Mouse (Mus musculus) CH12.LX (cell line): ENCODE measurements around the gene Trim56. TPM values are rescaled to one million over a fixed set of nuclear protein-coding genes. Genes with fewer than 3 reads are reported as not detected.

ENCODE experiments used
- DNase-seq: peaks from one replicate; pipeline ENCODE4 v3.0.0-alpha.2; 2013; ENCODE audit errors: extremely low read depth
- H3K27ac ChIP-seq: 2 replicates; pipeline ENCODE4 v1.5.1; 2012; ENCODE audit warnings: low read depth, mild to moderate bottlenecking, control low read depth, moderate library complexity; ENCODE audit not compliant: insufficient read depth
- H3K27me3 ChIP-seq: replicated peaks from 2 replicates; pipeline ENCODE3; 2012; ENCODE audit warnings: inconsistent platforms
- H3K36me3 ChIP-seq, 2 experiments: replicated peaks in 1 of 2; 2 replicates each; pipeline versions ENCODE3 to v1.6.1; 2012; ENCODE audit warnings: inconsistent platforms in 1 of 2, low read length in 1 of 2, mild to moderate bottlenecking in 1 of 2, mixed read lengths in 1 of 2, moderate library complexity in 1 of 2; ENCODE audit not compliant: control insufficient read depth in 1 of 2, insufficient read depth in 1 of 2
- H3K4me1 ChIP-seq, 2 experiments: 2 replicates each; pipeline ENCODE4 v1.6.1; 2012; ENCODE audit warnings: inconsistent platforms in 1 of 2, moderate library complexity in 1 of 2; ENCODE audit not compliant: insufficient read depth in 2 of 2, control insufficient read depth in 1 of 2
- H3K4me2 ChIP-seq: 2 replicates; pipeline ENCODE4 v1.6.1; 2012; ENCODE audit warnings: low read depth, mild to moderate bottlenecking, control low read depth; ENCODE audit not compliant: poor library complexity, insufficient read depth, severe bottlenecking
- H3K4me3 ChIP-seq, 3 experiments: fragments of 150-350 bp in 1 of 3; sonication (generic) in 1 of 3; replicated peaks in 1 of 3; 2 replicates each; pipeline versions ENCODE3 to v1.5.1; 2011 to 2012; ENCODE audit warnings: low read depth in 2 of 3, low read length in 2 of 3, mild to moderate bottlenecking in 2 of 3, moderate library complexity in 2 of 3, control low read depth in 1 of 3, improper control_type of control experiment in 1 of 3, inconsistent platforms in 1 of 3, mixed read lengths in 1 of 3; ENCODE audit not compliant: poor library complexity in 1 of 3
- H3K79me2 ChIP-seq: replicated peaks from 2 replicates; pipeline ENCODE4 v1.6.1; 2012; ENCODE audit warnings: mild to moderate bottlenecking, moderate library complexity; ENCODE audit not compliant: control insufficient read depth, poor library complexity, insufficient read depth, severe bottlenecking; ENCODE audit errors: extremely low read depth
- H3K9ac ChIP-seq: 2 replicates; pipeline ENCODE4 v1.6.1; 2012; ENCODE audit warnings: low read depth, mild to moderate bottlenecking, control low read depth, moderate library complexity; ENCODE audit not compliant: insufficient read depth
- H3K9me3 ChIP-seq: replicated peaks from 2 replicates; pipeline ENCODE3; 2012; ENCODE audit warnings: low read length, inconsistent platforms, mixed read lengths
- CHD1 ChIP-seq: IDR thresholded peaks from 2 replicates; pipeline ENCODE4 v1.6.1; 2012; ENCODE audit warnings: low read depth, low read length, improper control_type of control experiment, inconsistent platforms
- CHD2 ChIP-seq: IDR thresholded peaks from 2 replicates; pipeline ENCODE4 v1.6.1; 2011; ENCODE audit warnings: low read length, improper control_type of control experiment
- HCFC1 ChIP-seq: IDR thresholded peaks from 2 replicates; pipeline ENCODE4 v1.6.1; 2012; ENCODE audit warnings: low read depth, mild to moderate bottlenecking, inconsistent platforms, low read length, improper control_type of control experiment
- IRF4 ChIP-seq: IDR thresholded peaks from 2 replicates; pipeline ENCODE4 v1.6.1; 2014; ENCODE audit warnings: low read depth, mild to moderate bottlenecking, inconsistent platforms, low read length, improper control_type of control experiment
- JUN ChIP-seq: IDR thresholded peaks from 2 replicates; pipeline ENCODE4 v1.6.1; 2011; ENCODE audit warnings: low read depth, mild to moderate bottlenecking, low read length, improper control_type of control experiment, moderate library complexity; ENCODE audit not compliant: insufficient read depth
- KAT2A ChIP-seq: IDR thresholded peaks from 2 replicates; pipeline ENCODE4 v1.6.1; 2012; ENCODE audit warnings: low read length, improper control_type of control experiment, inconsistent platforms; ENCODE audit not compliant: insufficient replicate concordance
- MAFK ChIP-seq: IDR thresholded peaks from 2 replicates; pipeline ENCODE4 v1.6.1; 2011; ENCODE audit warnings: low read length, improper control_type of control experiment; ENCODE audit not compliant: insufficient replicate concordance
- NRF1 ChIP-seq: IDR thresholded peaks from 2 replicates; pipeline ENCODE4 v1.6.1; 2014; ENCODE audit warnings: low read depth, mild to moderate bottlenecking, inconsistent platforms, low read length, improper control_type of control experiment, moderate library complexity
- SIN3A ChIP-seq: IDR thresholded peaks from 2 replicates; pipeline ENCODE4 v1.6.1; 2012; ENCODE audit warnings: low read length, improper control_type of control experiment, inconsistent platforms
- USF1 ChIP-seq: IDR thresholded peaks from 2 replicates; pipeline ENCODE4 v1.6.1; 2014; ENCODE audit warnings: low read depth, mild to moderate bottlenecking, inconsistent platforms, low read length, improper control_type of control experiment
- USF2 ChIP-seq: conservative IDR thresholded peaks from 2 replicates; pipeline ENCODE4 v1.6.1; 2011; ENCODE audit warnings: low read depth, low read length, improper control_type of control experiment
- ZKSCAN1 ChIP-seq: IDR thresholded peaks from 2 replicates; pipeline ENCODE4 v1.6.1; 2012; ENCODE audit warnings: low read depth, inconsistent platforms, low read length, improper control_type of control experiment, borderline replicate concordance
- dilution Hi-C: fragments of 300-500 bp; cut with MboI; formaldehyde crosslinking; loops from 2 replicates; pipeline ENCODE4 v1.14.3; 2020; ENCODE audit warnings: low sequenced_read_pairs; ENCODE audit not compliant: extremely low pct_unique_long_range_greater_than_20kb, extremely low pct_ligation_motif_present
- in situ Hi-C: fragments of 300-500 bp; cut with MboI; formaldehyde crosslinking; loops from 3 replicates; pipeline ENCODE4 v1.14.3; 2019; ENCODE audit warnings: low sequenced_read_pairs, low pct_ligation_motif_present, low pct_unique_long_range_greater_than_20kb, mixed read lengths
- polyA plus RNA-seq: library from polyadenylated mRNA; unstranded; fragments of >175 nt; gene quantifications from 2 replicates; pipeline ENCODE4 v1.2.1, GENCODE M21; 2012; ENCODE audit warnings: low read depth; ENCODE audit not compliant: insufficient read length
- total RNA-seq, 2 experiments: library from RNA; depleted of rRNA; stranded (reverse); fragments of 300-350 nt in 1 of 2; fragments of >200 nt in 1 of 2; gene quantifications; 2 replicates each; pipeline ENCODE4 v1.2.3; 2012 to 2014

Gene Trim56
- total and polyA plus RNA-seq, 3 experiments: 7.6 to 12.9 (median 11.2) TPM

DNA sequence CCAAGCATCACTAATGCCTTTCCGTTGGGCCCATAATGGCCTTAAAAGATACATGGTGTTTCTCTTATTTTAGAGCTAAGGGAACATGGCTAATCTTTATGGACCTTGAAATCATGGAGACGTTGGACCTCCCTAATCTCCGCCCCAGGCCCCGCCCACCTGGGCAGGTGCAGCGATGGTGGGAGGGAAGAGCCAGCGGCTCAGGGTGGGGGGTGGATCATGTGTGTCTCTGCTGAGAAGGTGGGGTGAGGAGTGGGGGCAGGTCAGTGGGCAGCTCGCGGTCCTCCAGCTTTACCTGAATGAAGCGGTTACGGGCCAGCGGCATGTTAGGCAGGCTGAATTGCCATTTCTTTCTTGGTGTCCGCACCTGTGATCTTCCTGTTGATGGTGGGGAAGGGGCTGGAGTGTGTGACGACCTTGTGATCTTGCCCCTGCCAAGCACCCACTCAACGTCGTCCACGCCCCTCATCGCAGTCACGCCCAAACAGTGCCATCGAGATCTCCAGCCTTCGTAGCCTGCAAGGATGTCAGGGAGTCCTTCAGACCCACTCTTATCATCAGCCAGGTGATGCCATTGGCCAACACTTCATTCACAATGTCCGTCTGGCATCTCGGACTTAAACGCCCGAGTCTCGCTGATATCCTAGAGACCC is 5.9 kb downstream of the Trim56 start:
- DNase-seq: no peak
- peaks cover 35 to 64% of the 10 kb centered on the region in 2 experiments for H3K36me3 ChIP-seq
- H3K27ac ChIP-seq: no peak overlapping the region
- peaks cover 37% of the 10 kb centered on the region for H3K9me3 ChIP-seq
- H3K27me3 ChIP-seq: no peaks in the 10 kb centered on the region
- no peak for TF ChIP-seq HCFC1
- H3K4me3 ChIP-seq: no peak overlapping the region
- no peak overlapping the region for H3K4me2 ChIP-seq
- no peak overlapping the region for H3K9ac ChIP-seq
- no peaks in the 10 kb centered on the region for H3K79me2 ChIP-seq
- H3K4me1 ChIP-seq: peaks cover 3 to 16% of the 10 kb centered on the region in 2 experiments
- dilution Hi-C loops (no loop called here), in situ Hi-C loops (loop anchor here (10.0 kb wide), 3 partner anchors 45 to 185 kb away; partner anchors contain the start of gene Vgf)

- TF ChIP-seq CHD1 (no peak), SIN3A (no peak), NRF1 (no peak), MAFK (no peak), IRF4 (no peak)
- Histone ChIP-seq H3K9me3 (peaks cover 24% of the 10 kb centered on the region), H3K4me2 (no peak overlapping the region), H3K27ac (no peak overlapping the region), H3K36me3 (peaks cover 15 to 52% of the 10 kb centered on the region in 2 experiments), H3K79me2 (no peaks in the 10 kb centered on the region), H3K27me3 (no peaks in the 10 kb centered on the region), H3K4me3 (no peak overlapping the region), H3K9ac (no peak overlapping the region), H3K4me1 (peaks cover 0 to 9% of the 10 kb centered on the region in 2 experiments; a peak in 2 of 4 replicates)
- no peak for DNase-seq
- dilution Hi-C loops (no loop called here), in situ Hi-C loops (no loop called here)
Observed at GRCm38 (mm10) chr5:137108111-137108510, 7.9 kb downstream of the Trim56 start.

DNA sequence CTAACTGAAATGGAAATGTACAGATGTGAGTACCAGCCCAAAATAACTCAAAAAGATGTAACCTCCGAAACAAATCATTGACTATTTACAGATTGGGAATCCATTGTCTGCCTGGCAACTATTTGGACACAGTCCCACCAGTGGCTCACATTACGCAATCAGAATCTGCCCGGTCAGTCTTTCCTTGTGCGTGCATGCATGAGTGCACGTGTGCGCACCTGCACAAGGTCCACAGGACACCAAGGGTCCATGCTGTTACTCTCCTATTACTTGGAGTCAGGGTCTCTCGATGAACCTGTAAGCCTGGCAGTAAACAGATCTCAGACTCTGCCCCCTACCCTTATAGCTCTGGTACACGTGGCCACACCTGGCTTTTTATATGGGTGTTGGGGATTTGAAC is 8.3 kb downstream of the Trim56 start:
- H3K36me3 ChIP-seq: peaks cover 11 to 48% of the 10 kb centered on the region in 2 experiments
- H3K79me2 ChIP-seq: no peaks in the 10 kb centered on the region
- H3K4me3 ChIP-seq: no peak overlapping the region
- in situ Hi-C loops: no loop called here
- H3K4me1 ChIP-seq: peaks cover 0 to 9% of the 10 kb centered on the region in 2 experiments; a peak in 2 of 4 replicates
- H3K27me3 ChIP-seq: no peaks in the 10 kb centered on the region
- dilution Hi-C loops: no loop called here
- peaks cover 19% of the 10 kb centered on the region for H3K9me3 ChIP-seq
- H3K4me2 ChIP-seq: no peak overlapping the region
- no peak overlapping the region for H3K9ac ChIP-seq
- TF ChIP-seq CHD2: no peak
- no peak for TF ChIP-seq USF2
- TF ChIP-seq JUN: no peak
- TF ChIP-seq KAT2A: no peak
- TF ChIP-seq USF1: no peak
- TF ChIP-seq ZKSCAN1: no peak
- no peak overlapping the region for H3K27ac ChIP-seq
- DNase-seq: no peak
